Mouse (Mus musculus): ENCODE results near the gene Pitpnc1. TPM values are rescaled to one million over a fixed set of nuclear protein-coding genes. Genes with fewer than 3 reads are reported as not detected.

Pitpnc1 gene
- total and polyA plus RNA-seq, 3 experiments, result 2.4 to 5.4 (median 3.6) TPM

- Histone ChIP-seq H3K9me3 (replicated peaks; ENCODE audit: low read length) (peaks cover 3% of the 10 kb centered on the region), H3K27ac (ENCODE audit: insufficient read depth, low read depth) (no peak overlapping the region), H3K79me2 (replicated peaks; ENCODE audit: control insufficient read depth, extremely low read depth, insufficient read depth, poor library complexity, severe bottlenecking) (no peaks in the 10 kb centered on the region), H3K4me3 (replicated peaks in 1 of 3; ENCODE audit: low read depth in 2 of 3, low read length in 2 of 3, poor library complexity in 1 of 3) (no peak overlapping the region), H3K27me3 (replicated peaks) (no peaks in the 10 kb centered on the region), H3K4me2 (ENCODE audit: insufficient read depth, low read depth, poor library complexity, severe bottlenecking) (no peak overlapping the region), H3K36me3 (replicated peaks in 1 of 2; ENCODE audit: control insufficient read depth in 1 of 2, insufficient read depth in 1 of 2, low read length in 1 of 2) (no peaks in the 10 kb centered on the region), H3K4me1 (ENCODE audit: control insufficient read depth in 1 of 2, insufficient read depth in 2 of 2) (peaks cover 0 to 8% of the 10 kb centered on the region in 2 experiments; a peak in 1 of 4 replicates), H3K9ac (ENCODE audit: insufficient read depth, low read depth) (no peak overlapping the region)
- dilution Hi-C loops (cut with MboI; ENCODE audit: extremely low pct_ligation_motif_present, extremely low pct_unique_long_range_greater_than_20kb, low sequenced_read_pairs) (no loop called here), in situ Hi-C loops (cut with MboI; ENCODE audit: low pct_ligation_motif_present, low pct_unique_long_range_greater_than_20kb, low sequenced_read_pairs) (no loop called here)
- TF ChIP-seq ELF1 (IDR thresholded peaks at IDR 0.05; ENCODE audit: low read depth, low read length), result no peak
- no peak for DNase-seq (ENCODE audit: extremely low read depth)
Measured at GRCm38 (mm10) chr11:107417041-107417583, 53.4 kb downstream of the Pitpnc1 start.

GRCm38 (mm10) chr11:107416561-107416926 is 54.0 kb downstream of the Pitpnc1 start:
- in situ Hi-C loops (cut with MboI; ENCODE audit: low pct_ligation_motif_present, low pct_unique_long_range_greater_than_20kb, low sequenced_read_pairs), result no loop called here
- Histone ChIP-seq H3K9me3 (replicated peaks; ENCODE audit: low read length) (peaks cover 3% of the 10 kb centered on the region), H3K4me1 (ENCODE audit: control insufficient read depth in 1 of 2, insufficient read depth in 2 of 2) (peaks cover 0 to 8% of the 10 kb centered on the region in 2 experiments; a peak in 1 of 4 replicates), H3K27ac (ENCODE audit: insufficient read depth, low read depth) (no peak overlapping the region), H3K36me3 (replicated peaks in 1 of 2; ENCODE audit: control insufficient read depth in 1 of 2, insufficient read depth in 1 of 2, low read length in 1 of 2) (no peaks in the 10 kb centered on the region), H3K9ac (ENCODE audit: insufficient read depth, low read depth) (no peak overlapping the region), H3K4me3 (replicated peaks in 1 of 3; ENCODE audit: low read depth in 2 of 3, low read length in 2 of 3, poor library complexity in 1 of 3) (no peak overlapping the region), H3K79me2 (replicated peaks; ENCODE audit: control insufficient read depth, extremely low read depth, insufficient read depth, poor library complexity, severe bottlenecking) (no peaks in the 10 kb centered on the region), H3K4me2 (ENCODE audit: insufficient read depth, low read depth, poor library complexity, severe bottlenecking) (no peak overlapping the region), H3K27me3 (replicated peaks) (no peaks in the 10 kb centered on the region)
- dilution Hi-C loops (cut with MboI; ENCODE audit: extremely low pct_ligation_motif_present, extremely low pct_unique_long_range_greater_than_20kb, low sequenced_read_pairs), result no loop called here
- TF ChIP-seq CTCF (conservative IDR thresholded peaks at IDR 0.05 in 1 of 2, IDR thresholded peaks at IDR 0.05 in 1 of 2; ENCODE audit: low read depth in 2 of 2, low read length in 2 of 2) (no peak), UBTF (IDR thresholded peaks at IDR 0.05; ENCODE audit: low read depth, low read length) (no peak), HCFC1 (IDR thresholded peaks at IDR 0.05; ENCODE audit: low read depth, low read length) (no peak), RCOR1 (conservative IDR thresholded peaks at IDR 0.05; ENCODE audit: low read depth, low read length) (no peak), RAD21 (IDR thresholded peaks at IDR 0.05; ENCODE audit: low read depth, low read length) (no peak), POLR2A (IDR thresholded peaks at IDR 0.05; ENCODE audit: low read depth, low read length) (no peak), GABPA (IDR thresholded peaks at IDR 0.05; ENCODE audit: insufficient replicate concordance, low read depth, low read length) (no peak), MXI1 (IDR thresholded peaks at IDR 0.05; ENCODE audit: low read depth, low read length) (no peak), JUND (conservative IDR thresholded peaks at IDR 0.05; ENCODE audit: low read depth, low read length) (no peak), CHD2 (IDR thresholded peaks at IDR 0.05; ENCODE audit: low read length) (no peak), MYC (IDR thresholded peaks at IDR 0.05; ENCODE audit: low read depth, low read length) (no peak), IRF4 (IDR thresholded peaks at IDR 0.05; ENCODE audit: low read depth, low read length) (no peak), TBP (conservative IDR thresholded peaks at IDR 0.05; ENCODE audit: low read depth, low read length) (no peak), EP300 (IDR thresholded peaks at IDR 0.05; ENCODE audit: low read length) (no peak), CHD1 (IDR thresholded peaks at IDR 0.05; ENCODE audit: low read depth, low read length) (no peak)
- no peak for DNase-seq (ENCODE audit: extremely low read depth)
